Mouse (Mus musculus) lung, postnatal 0 days (tissue): ENCODE measurements around the gene Cib4.

ENCODE experiments used
- CTCF ChIP-seq: IDR thresholded peaks from 2 replicates; pipeline ENCODE4 v1.5.1; 2016; ENCODE audit warnings: antibody characterized with exemption, mild to moderate bottlenecking
- EP300 ChIP-seq: IDR thresholded peaks from 2 replicates; pipeline ENCODE4 v1.6.1; 2016; ENCODE audit warnings: antibody characterized with exemption, mild to moderate bottlenecking, control low read depth

GRCm38 (mm10) chr5:30476534-30476933 lies 69.1 kb downstream of the Cib4 start:
- TF ChIP-seq CTCF = peak; percentile 91
- TF ChIP-seq EP300 = no peak
